Mouse (Mus musculus) embryonic stem cell, embryonic (primary cell): ENCODE data around the gene Thap4.
"Not testable (repeated sequence)": the region's sequence is repeated elsewhere in the genome, so short reads cannot be mapped to it uniquely, and the experiment has no call there.

ENCODE experiments used
- CTCF ChIA-PET, 4 experiments: fragments of 300-600 bp in 2 of 4; fragments of 350-600 bp in 2 of 4; sonication (Branson Sonifier 250); formaldehyde crosslinking; loops; one replicate each; lab custom pipeline; 2022; ENCODE audit warnings: inconsistent platforms in 2 of 4; lab: Charles Lee
- POLR2A ChIA-PET, 4 experiments: fragments of 300-600 bp in 2 of 4; fragments of 350-600 bp in 2 of 4; sonication (Branson Sonifier 250); formaldehyde crosslinking; loops; one replicate each; lab custom pipeline; 2022; ENCODE audit warnings: antibody characterized with exemption in 4 of 4, inconsistent platforms in 1 of 4; lab: Charles Lee

Gene Thap4

GRCm38 (mm10) chr1:93754573-93755290, at the start of gene Thap4:
Thap4 (minus strand) TSS chr1:93754864.
- ChIA-PET POLR2A (interaction anchor here in 2 of 4 experiments (0.6 to 3.2 kb wide), 16 partner anchors 8 to 527 kb away, joined by 3 to 13 read pairs (median 3); partner anchors contain the start of genes Dtymk (in 2 of the 2), Bok (in 1 of the 2), Farp2 (in 1 of the 2) and Ing5 (in 1 of the 2)), CTCF (interaction anchor here in 1 of 4 experiments (0.5 to 2.4 kb wide), 2 partner anchors 12 to 446 kb away, joined by 3 to 8 read pairs; no protein-coding TSS in a partner anchor)

- POLR2A ChIA-PET: interaction anchor here (0.5 to 3.6 kb wide), 53 partner anchors 8 to 461 kb away, joined by 3 to 29 read pairs (median 5); partner anchors contain the start of genes Bok (in 2 of the 4), D2hgdh (in 2 of the 4), Farp2 (in 2 of the 4) and Pask (in 1 of the 4)
- CTCF ChIA-PET: interaction anchor here in 3 of 4 experiments (0.5 to 1.3 kb wide), 7 partner anchors 11 to 924 kb away, joined by 3 to 6 read pairs (median 3); no protein-coding TSS in a partner anchor
Observed at GRCm38 (mm10) chr1:93803556-93804507, 49.2 kb upstream of the Thap4 start, which contains the start of gene Ing5. Ing5 (plus strand) TSS chr1:93803965.

GRCm38 (mm10) chr1:93802771-93803170, 48.1 kb upstream of the Thap4 start:
- POLR2A ChIA-PET: interaction anchor here in 3 of 4 experiments (0.6 to 3.6 kb wide), 17 partner anchors 10 to 168 kb away, joined by 3 to 29 read pairs (median 9); partner anchors contain the start of genes D2hgdh (in 1 of the 3) and Thap4 (in 1 of the 3)
- CTCF ChIA-PET: interaction anchor here in 1 of 4 experiments (0.9 kb wide), 1 partner anchor 56 kb away, joined by 3 read pairs; no protein-coding TSS in a partner anchor

- POLR2A ChIA-PET: interaction anchor here in 3 of 4 experiments (0.6 to 3.6 kb wide), 44 partner anchors 8 to 459 kb away, joined by 3 to 39 read pairs (median 5); partner anchors contain the start of genes D2hgdh (in 2 of the 3), Farp2 (in 2 of the 3), Pask (in 2 of the 3) and Hdlbp (in 1 of the 3)
- CTCF ChIA-PET: interaction anchor here in 1 of 4 experiments (0.6 kb wide), 1 partner anchor 12 kb away, joined by 3 read pairs; no protein-coding TSS in a partner anchor
Observed at GRCm38 (mm10) chr1:93801741-93802238, 47.1 kb upstream of the Thap4 start, which contains the start of gene Dtymk. Dtymk (minus strand) TSS chr1:93801934.

GRCm38 (mm10) chr1:93800670-93801503, 46.2 kb upstream of the Thap4 start:
- CTCF ChIA-PET: interaction anchor here in 2 of 4 experiments (0.6 to 0.7 kb wide), 2 partner anchors 11 to 355 kb away, joined by 3 read pairs; no protein-coding TSS in a partner anchor
- POLR2A ChIA-PET: interaction anchor here in 3 of 4 experiments (0.6 to 3.6 kb wide), 45 partner anchors 9 to 518 kb away, joined by 3 to 39 read pairs (median 5); partner anchors contain the start of genes D2hgdh (in 2 of the 3), Farp2 (in 2 of the 3), Pask (in 2 of the 3) and Atg4b (in 1 of the 3)

- ChIA-PET CTCF (no interaction called here), POLR2A (interaction anchor here in 3 of 4 experiments (0.5 to 2.0 kb wide), 6 partner anchors 9 to 186 kb away, joined by 4 to 6 read pairs (median 4); no protein-coding TSS in a partner anchor)
Observed at GRCm38 (mm10) chr1:93795886-93796285, 41.2 kb upstream of the Thap4 start.

GRCm38 (mm10) chr1:93794526-93794925, 39.9 kb upstream of the Thap4 start:
- POLR2A ChIA-PET: no interaction called here
- CTCF ChIA-PET: interaction anchor here in 1 of 4 experiments (0.6 kb wide), 1 partner anchor 1629 kb away, joined by 3 read pairs; no protein-coding TSS in a partner anchor

GRCm38 (mm10) chr1:93786912-93787311, 32.2 kb upstream of the Thap4 start:
- POLR2A ChIA-PET: interaction anchor here in 3 of 4 experiments (0.8 to 3.7 kb wide), 11 partner anchors 9 to 39 kb away, joined by 3 to 19 read pairs (median 4); partner anchors contain the start of genes Ing5 (in 1 of the 3) and Thap4 (in 1 of the 3)
- CTCF ChIA-PET: interaction anchor here in 2 of 4 experiments (0.6 kb wide), 2 partner anchors 18 to 244 kb away, joined by 3 read pairs; no protein-coding TSS in a partner anchor

- ChIA-PET CTCF (no interaction called here), POLR2A (interaction anchor here in 3 of 4 experiments (0.5 to 1.4 kb wide), 4 partner anchors 11 to 654 kb away, joined by 3 to 16 read pairs (median 4); no protein-coding TSS in a partner anchor)
Observed at GRCm38 (mm10) chr1:93776686-93777085, 22.0 kb upstream of the Thap4 start.

GRCm38 (mm10) chr1:93769901-93770300, 15.2 kb upstream of the Thap4 start:
- ChIA-PET POLR2A (interaction anchor here in 3 of 4 experiments (0.6 to 4.2 kb wide), 9 partner anchors 10 to 35 kb away, joined by 3 to 16 read pairs (median 4); partner anchors contain the start of gene Dtymk (in 1 of the 3)), CTCF (interaction anchor here in 1 of 4 experiments (1.3 kb wide), 1 partner anchor 27 kb away, joined by 4 read pairs; no protein-coding TSS in a partner anchor)

- ChIA-PET CTCF (no interaction called here), POLR2A (interaction anchor here in 3 of 4 experiments (0.7 to 4.2 kb wide), 7 partner anchors 9 to 257 kb away, joined by 3 to 16 read pairs (median 4); partner anchors contain the start of genes Dtymk (in 1 of the 3) and Thap4 (in 1 of the 3))
Observed at GRCm38 (mm10) chr1:93767600-93767999, 12.9 kb upstream of the Thap4 start.

- ChIA-PET CTCF (no interaction called here), POLR2A (interaction anchor here in 2 of 4 experiments (0.5 to 1.6 kb wide), 7 partner anchors 9 to 105 kb away, joined by 3 to 6 read pairs (median 4); partner anchors contain the start of genes Atg4b (in 1 of the 2) and Ing5 (in 1 of the 2))
Observed at GRCm38 (mm10) chr1:93764871-93765591, 10.4 kb upstream of the Thap4 start.

GRCm38 (mm10) chr1:93763531-93763930, 8.9 kb upstream of the Thap4 start:
- CTCF ChIA-PET: not testable (repeated sequence)
- POLR2A ChIA-PET: interaction anchor here in 1 of 4 experiments (0.9 to 2.0 kb wide), 4 partner anchors 9 to 285 kb away, joined by 3 to 6 read pairs (median 4); partner anchors contain the start of genes Dtymk and Hdlbp

GRCm38 (mm10) chr1:93760076-93760475, 5.4 kb upstream of the Thap4 start:
- ChIA-PET POLR2A (interaction anchor here in 2 of 4 experiments (1.0 to 4.1 kb wide), 11 partner anchors 8 to 60 kb away, joined by 3 to 20 read pairs (median 5); partner anchors contain the start of genes Dtymk (in 2 of the 2) and Atg4b (in 1 of the 2)), CTCF (no interaction called here)

- ChIA-PET POLR2A (interaction anchor here in 3 of 4 experiments (0.6 to 1.0 kb wide), 5 partner anchors 11 to 319 kb away, joined by 3 to 5 read pairs (median 3); no protein-coding TSS in a partner anchor), CTCF (interaction anchor here in 1 of 4 experiments (0.6 kb wide), 1 partner anchor 518 kb away, joined by 5 read pairs; no protein-coding TSS in a partner anchor)
Observed at GRCm38 (mm10) chr1:93756154-93756553, 1.5 kb upstream of the Thap4 start.
